Mouse (Mus musculus) kidney, adult 2 months (tissue): ENCODE measurements around the gene Steap2.

Experiments used
- CTCF ChIP-seq: fragments of 200-500 bp; conservative IDR thresholded peaks from 2 replicates; pipeline ENCODE4 v1.5.1; 2011; ENCODE audit warnings: low read depth, mild to moderate bottlenecking, control low read depth, low read length, moderate library complexity, mixed read lengths; ENCODE audit not compliant: insufficient read depth, insufficient read length
- POLR2A ChIP-seq: fragments of 200-500 bp; IDR thresholded peaks from one replicate; pipeline ENCODE4 v1.6.1; 2011; ENCODE audit warnings: low read depth, low read length, control low read depth

- TF ChIP-seq POLR2A (no peak), CTCF (no peak)
Observed at GRCm38 (mm10) chr5:5679459-5679858, 14.9 kb downstream of the Steap2 start.
